Mouse (Mus musculus): ENCODE measurements around the gene Krtap4-6. TPM values are rescaled to one million over a fixed set of nuclear protein-coding genes. Genes with fewer than 3 reads are reported as not detected.

The Krtap4-6 gene
- polyA plus RNA-seq, 1 experiment from 2014 or later, result not detected

Other genes with a start within 250 kb of the Krtap4-6 start
- not detected in 2 replicates for gene Krt12, start 243.7 kb downstream of the Krtap4-6 start, polyA plus RNA-seq (2015; fragmentation: Nextera tagmentation; extraction: Ambion mirVana)
- gene Krt20, start 227.8 kb downstream of the Krtap4-6 start, polyA plus RNA-seq (2015; fragmentation: Nextera tagmentation; extraction: Ambion mirVana), result 101 and 110 TPM in 2 replicates
- 18.4 and 19.6 TPM in 2 replicates for gene Krt23, start 172.8 kb downstream of the Krtap4-6 start, polyA plus RNA-seq (2015; fragmentation: Nextera tagmentation; extraction: Ambion mirVana)
- gene Krt39, start 144.6 kb downstream of the Krtap4-6 start, polyA plus RNA-seq (2015; fragmentation: Nextera tagmentation; extraction: Ambion mirVana), result not detected in 2 replicates
- not detected in 2 replicates for gene Krt40, start 122.8 kb downstream of the Krtap4-6 start, polyA plus RNA-seq (2015; fragmentation: Nextera tagmentation; extraction: Ambion mirVana)
- gene Krtap3-3, start 115.1 kb downstream of the Krtap4-6 start, polyA plus RNA-seq (2015; fragmentation: Nextera tagmentation; extraction: Ambion mirVana), result not detected in 2 replicates
- not detected in 2 replicates for gene Krtap3-2, start 109.1 kb downstream of the Krtap4-6 start, polyA plus RNA-seq (2015; fragmentation: Nextera tagmentation; extraction: Ambion mirVana)
- gene Gm11939, start 106.5 kb downstream of the Krtap4-6 start, polyA plus RNA-seq (2015; fragmentation: Nextera tagmentation; extraction: Ambion mirVana), result not detected in 2 replicates
- gene Krtap3-1, start 99.3 kb downstream of the Krtap4-6 start, polyA plus RNA-seq (2015; fragmentation: Nextera tagmentation; extraction: Ambion mirVana), result not detected in 2 replicates
- not detected in 2 replicates for gene Krtap1-5, start 84.9 kb downstream of the Krtap4-6 start, polyA plus RNA-seq (2015; fragmentation: Nextera tagmentation; extraction: Ambion mirVana)
- gene Krtap1-4, start 82.3 kb downstream of the Krtap4-6 start, polyA plus RNA-seq (2015; fragmentation: Nextera tagmentation; extraction: Ambion mirVana), result not detected in 2 replicates
- not detected in 2 replicates for gene Krtap1-3, start 74.6 kb downstream of the Krtap4-6 start, polyA plus RNA-seq (2015; fragmentation: Nextera tagmentation; extraction: Ambion mirVana)
- not detected in 2 replicates for gene Krtap9-3, start 67.9 kb downstream of the Krtap4-6 start, polyA plus RNA-seq (2015; fragmentation: Nextera tagmentation; extraction: Ambion mirVana)
- not detected in 2 replicates for gene Gm11938, start 62.7 kb downstream of the Krtap4-6 start, polyA plus RNA-seq (2015; fragmentation: Nextera tagmentation; extraction: Ambion mirVana)
- not detected in 2 replicates for gene Gm11937, start 55.8 kb downstream of the Krtap4-6 start, polyA plus RNA-seq (2015; fragmentation: Nextera tagmentation; extraction: Ambion mirVana)
- gene Krtap2-4, start 51.1 kb downstream of the Krtap4-6 start, polyA plus RNA-seq (2015; fragmentation: Nextera tagmentation; extraction: Ambion mirVana), result not detected in 2 replicates
- gene Gm11562, start 45.5 kb downstream of the Krtap4-6 start, polyA plus RNA-seq (2015; fragmentation: Nextera tagmentation; extraction: Ambion mirVana), result not detected in 2 replicates
- not detected in 2 replicates for gene Krtap4-1, start 37.7 kb downstream of the Krtap4-6 start, polyA plus RNA-seq (2015; fragmentation: Nextera tagmentation; extraction: Ambion mirVana)
- gene Krtap4-2, start 30.9 kb downstream of the Krtap4-6 start, polyA plus RNA-seq (2015; fragmentation: Nextera tagmentation; extraction: Ambion mirVana), result not detected in 2 replicates
- not detected in 2 replicates for gene Krtap4-7, start 21.9 kb downstream of the Krtap4-6 start, polyA plus RNA-seq (2015; fragmentation: Nextera tagmentation; extraction: Ambion mirVana)
- gene Gm11555, start 15.7 kb downstream of the Krtap4-6 start, polyA plus RNA-seq (2015; fragmentation: Nextera tagmentation; extraction: Ambion mirVana), result not detected in 2 replicates
- not detected in 2 replicates for gene Gm11563, start 7.0 kb downstream of the Krtap4-6 start, polyA plus RNA-seq (2015; fragmentation: Nextera tagmentation; extraction: Ambion mirVana)
- gene Gm14190, start 24.8 kb upstream of the Krtap4-6 start, polyA plus RNA-seq (2015; fragmentation: Nextera tagmentation; extraction: Ambion mirVana), result not detected in 2 replicates
- not detected in 2 replicates for gene Gm14180, start 68.3 kb upstream of the Krtap4-6 start, polyA plus RNA-seq (2015; fragmentation: Nextera tagmentation; extraction: Ambion mirVana)
- gene Gm11595, start 107.0 kb upstream of the Krtap4-6 start, polyA plus RNA-seq (2015; fragmentation: Nextera tagmentation; extraction: Ambion mirVana), result not detected in 2 replicates
- not detected in 2 replicates for gene Krtap4-8, start 114.7 kb upstream of the Krtap4-6 start, polyA plus RNA-seq (2015; fragmentation: Nextera tagmentation; extraction: Ambion mirVana)
- not detected in 2 replicates for gene Krtap4-9, start 119.2 kb upstream of the Krtap4-6 start, polyA plus RNA-seq (2015; fragmentation: Nextera tagmentation; extraction: Ambion mirVana)
- gene Gm11596, start 127.5 kb upstream of the Krtap4-6 start, polyA plus RNA-seq (2015; fragmentation: Nextera tagmentation; extraction: Ambion mirVana), result not detected in 2 replicates
- not detected in 2 replicates for gene Gm11569, start 133.0 kb upstream of the Krtap4-6 start, polyA plus RNA-seq (2015; fragmentation: Nextera tagmentation; extraction: Ambion mirVana)
- gene Gm11554, start 138.5 kb upstream of the Krtap4-6 start, polyA plus RNA-seq (2015; fragmentation: Nextera tagmentation; extraction: Ambion mirVana), result not detected in 2 replicates
- gene Krtap4-13, start 143.9 kb upstream of the Krtap4-6 start, polyA plus RNA-seq (2015; fragmentation: Nextera tagmentation; extraction: Ambion mirVana), result not detected in 2 replicates
- gene Gm11564, start 149.7 kb upstream of the Krtap4-6 start, polyA plus RNA-seq (2015; fragmentation: Nextera tagmentation; extraction: Ambion mirVana), result not detected in 2 replicates
- gene 2300003K06Rik, start 172.1 kb upstream of the Krtap4-6 start, polyA plus RNA-seq (2015; fragmentation: Nextera tagmentation; extraction: Ambion mirVana), result not detected in 2 replicates
- gene Krtap4-16, start 185.6 kb upstream of the Krtap4-6 start, polyA plus RNA-seq (2015; fragmentation: Nextera tagmentation; extraction: Ambion mirVana), result not detected in 2 replicates
- not detected in 2 replicates for gene Gm11568, start 192.0 kb upstream of the Krtap4-6 start, polyA plus RNA-seq (2015; fragmentation: Nextera tagmentation; extraction: Ambion mirVana)
- not detected in 2 replicates for gene Gm11559, start 198.5 kb upstream of the Krtap4-6 start, polyA plus RNA-seq (2015; fragmentation: Nextera tagmentation; extraction: Ambion mirVana)
- gene Krtap9-1, start 207.4 kb upstream of the Krtap4-6 start, polyA plus RNA-seq (2015; fragmentation: Nextera tagmentation; extraction: Ambion mirVana), result not detected in 2 replicates
- not detected in 2 replicates for gene Gm11567, start 213.2 kb upstream of the Krtap4-6 start, polyA plus RNA-seq (2015; fragmentation: Nextera tagmentation; extraction: Ambion mirVana)
- gene Krtap31-1, start 242.0 kb upstream of the Krtap4-6 start, polyA plus RNA-seq (2015; fragmentation: Nextera tagmentation; extraction: Ambion mirVana), result not detected in 2 replicates
- gene Gm11565, start 248.8 kb upstream of the Krtap4-6 start, polyA plus RNA-seq (2015; fragmentation: Nextera tagmentation; extraction: Ambion mirVana), result not detected in 2 replicates